Mouse (Mus musculus) hindlimb bud, embryonic 11.5 days (tissue): Measurements from ENCODE around the gene Copz1.

ENCODE experiments used
- DNase-seq: peaks from one replicate; pipeline ENCODE4 v3.0.0-alpha.2; 2012; ENCODE audit warnings: low read depth, low spot score; ENCODE audit errors: extremely low spot score

The Copz1 gene

DNA sequence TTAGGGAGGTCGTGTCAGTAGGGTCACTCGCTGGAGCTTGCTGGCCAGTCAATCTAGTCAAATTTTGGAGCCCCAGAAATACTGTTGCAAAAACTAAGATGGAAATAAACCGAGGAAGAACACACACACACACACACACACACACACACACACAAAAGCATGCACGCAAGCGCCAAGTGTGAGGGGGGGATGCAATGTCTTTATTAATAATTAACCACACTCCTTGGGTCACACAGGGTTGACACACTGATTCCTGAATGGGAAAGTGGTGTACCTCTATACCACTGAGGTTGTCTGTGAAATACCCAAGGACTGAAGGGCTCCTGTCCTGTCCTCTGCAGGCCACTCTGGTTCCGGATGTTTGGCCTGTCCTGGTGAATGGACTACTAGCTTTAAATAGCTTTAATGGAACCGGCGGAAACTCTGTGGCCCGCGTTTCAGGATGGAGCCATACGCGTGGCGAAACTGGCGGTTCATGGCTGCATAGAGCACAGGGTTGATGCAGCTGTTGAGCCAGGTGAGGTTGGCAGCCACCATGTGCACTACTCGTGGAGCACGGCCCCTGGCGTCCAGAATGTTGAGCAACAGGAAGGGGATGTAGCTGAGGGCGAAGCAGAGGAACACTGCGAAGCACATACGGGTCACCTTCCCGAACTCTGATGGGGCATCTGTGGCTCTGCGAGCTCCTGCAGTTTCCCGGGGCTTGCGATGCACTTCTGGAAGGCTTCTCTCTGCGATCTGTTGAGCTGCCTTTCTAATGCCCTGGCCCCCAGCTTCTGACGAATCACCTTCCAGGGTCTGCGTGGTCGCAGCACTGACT, 35.8 kb downstream of the Copz1 start:
- DNase-seq, result no peak

DNA sequence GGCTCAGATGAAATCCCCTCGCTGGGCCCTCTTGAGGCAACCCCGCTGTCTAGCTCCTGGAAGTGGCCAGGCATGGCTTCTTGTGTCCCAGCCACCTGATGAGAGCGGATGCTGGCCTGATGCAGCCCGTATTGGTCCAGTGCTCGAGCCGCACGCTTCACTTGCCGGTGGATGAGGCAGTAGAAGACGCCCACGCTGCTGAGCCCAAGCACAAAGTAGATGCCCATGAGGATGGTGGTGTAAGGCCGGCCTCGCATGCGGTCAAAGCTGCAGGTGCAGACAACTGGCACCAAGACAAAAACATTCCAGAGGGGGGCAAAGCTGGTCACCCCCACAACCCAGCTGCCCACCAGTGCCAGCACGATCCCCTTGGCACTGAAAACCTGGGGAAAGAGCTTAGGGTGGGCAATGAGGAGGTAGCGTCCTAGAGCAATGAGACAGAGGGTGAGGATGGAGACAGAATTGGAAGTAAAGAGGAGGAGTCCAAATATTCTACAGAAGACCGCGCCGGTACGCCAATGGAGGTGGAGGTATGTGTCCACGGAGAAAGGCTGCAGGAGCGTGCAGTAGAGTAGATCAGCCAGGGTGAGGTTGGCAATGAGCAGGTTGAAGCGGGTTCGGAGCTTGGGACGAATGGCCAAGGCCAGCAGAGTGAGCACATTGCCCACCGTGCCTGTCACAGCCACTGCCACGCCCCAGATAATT, 36.5 kb downstream of the Copz1 start:
- no peak for DNase-seq

DNA sequence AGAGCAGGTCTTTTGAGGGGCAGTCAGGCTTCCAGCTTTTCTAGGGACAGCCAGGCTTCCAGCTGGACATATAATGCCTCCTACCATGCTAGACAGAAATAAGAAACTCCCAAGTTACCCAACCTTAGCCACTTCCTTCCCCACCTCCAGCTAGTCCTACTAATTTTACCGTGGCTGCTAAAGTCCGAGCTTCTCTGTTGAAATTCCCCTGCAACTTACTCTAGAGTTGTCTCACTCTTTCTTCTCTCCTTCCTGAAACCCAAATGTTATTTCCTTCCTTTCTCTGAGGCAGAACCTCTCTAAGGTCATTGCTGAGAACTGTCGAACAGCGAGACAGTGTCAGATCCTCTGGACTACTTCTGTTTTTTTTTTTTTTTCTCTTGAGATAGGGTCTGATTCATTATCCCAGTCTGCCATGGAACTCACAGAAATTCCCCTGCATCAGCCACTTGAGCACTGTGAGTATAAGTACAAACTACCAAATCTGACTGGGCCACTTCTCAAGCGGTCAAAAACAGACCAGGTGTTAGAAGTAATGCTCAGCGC, 37.9 kb downstream of the Copz1 start, which contains the start of gene Gpr84:
Gene Gpr84, minus strand, starts transcription at position 248 of the 546 bp plus-strand sequence.
- no peak for DNase-seq

DNA sequence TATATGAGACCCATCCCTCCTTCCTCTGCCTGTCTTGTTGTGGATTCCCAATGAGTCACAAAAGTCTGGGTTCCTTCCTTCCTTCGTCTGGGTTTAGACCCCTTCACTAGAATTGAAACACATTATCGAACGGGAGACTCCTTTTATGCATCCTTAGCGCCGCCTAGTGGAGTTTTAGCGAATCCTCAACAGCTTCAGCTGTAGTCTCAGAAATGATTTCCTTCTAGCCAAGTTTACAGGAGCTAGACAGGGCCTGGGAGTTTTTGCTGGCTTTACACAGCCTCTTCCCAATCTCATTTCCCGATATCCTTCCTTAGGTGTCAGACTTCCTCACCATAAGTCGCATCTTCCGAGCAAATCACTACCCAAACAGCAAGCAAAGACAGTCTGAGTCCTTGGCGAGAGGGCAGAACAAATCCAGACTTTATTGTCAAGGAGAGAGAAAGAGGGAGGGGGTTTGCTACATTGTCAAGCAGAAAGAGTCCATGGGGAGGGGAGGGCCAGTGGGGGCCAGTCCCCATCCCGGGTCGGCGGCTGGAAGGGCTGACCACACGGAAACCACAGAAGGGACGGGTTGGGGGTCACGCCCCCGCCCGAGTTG, 41.1 kb downstream of the Copz1 start:
- DNase-seq, result no peak

DNA sequence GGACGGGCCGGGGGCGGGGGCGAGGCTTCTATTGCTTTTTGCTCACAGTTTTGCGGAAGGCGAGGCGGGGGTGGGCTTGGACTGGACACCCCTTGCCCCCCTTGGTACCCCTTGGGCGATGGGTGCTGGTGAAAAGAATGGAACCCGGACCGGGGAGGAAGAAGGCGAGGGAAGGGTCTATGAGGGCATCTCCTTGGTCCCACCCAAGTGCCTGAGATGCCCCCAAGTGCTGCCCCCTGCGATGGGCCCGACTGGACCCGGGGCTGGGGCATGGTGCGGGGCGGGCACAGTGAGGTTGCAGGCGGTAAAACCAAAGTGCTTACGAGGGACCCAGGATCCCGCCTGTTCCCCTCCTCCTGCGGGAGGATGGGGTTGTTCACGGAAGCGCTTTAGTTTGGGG, 41.7 kb downstream of the Copz1 start:
- no peak for DNase-seq

GRCm38 (mm10) chr15:103315011-103315502, 42.5 kb downstream of the Copz1 start:
- DNase-seq, result no peak

- no peak for DNase-seq
These were observed 43.7 kb downstream of the Copz1 start for GRCm38 (mm10) chr15:103315979-103316776.

GRCm38 (mm10) chr15:103317120-103317519, 44.6 kb downstream of the Copz1 start:
- no peak for DNase-seq

GRCm38 (mm10) chr15:103317731-103318130, 45.2 kb downstream of the Copz1 start:
- no peak for DNase-seq

GRCm38 (mm10) chr15:103318201-103318816, 45.8 kb downstream of the Copz1 start:
- no peak for DNase-seq

DNA sequence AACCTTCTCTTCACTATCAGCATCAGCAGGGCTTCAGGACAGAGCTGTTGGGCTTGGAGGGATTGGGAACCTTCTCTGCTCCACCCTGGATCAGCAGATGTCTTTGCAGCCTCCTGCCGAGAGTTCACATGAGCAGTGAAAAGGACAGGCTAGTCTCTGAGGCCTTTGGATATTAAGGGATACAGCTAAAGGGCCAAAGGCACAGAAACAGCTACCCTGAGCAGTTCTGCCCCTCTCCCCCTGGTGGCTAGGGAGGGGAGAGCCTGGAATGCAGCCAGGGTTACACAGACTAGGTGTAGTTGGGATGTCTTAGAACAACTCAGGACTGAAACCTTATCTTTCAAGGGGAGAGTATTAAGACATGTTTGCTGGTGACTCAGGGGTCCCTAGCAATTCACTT, 48.6 kb downstream of the Copz1 start:
- DNase-seq, result no peak

DNA sequence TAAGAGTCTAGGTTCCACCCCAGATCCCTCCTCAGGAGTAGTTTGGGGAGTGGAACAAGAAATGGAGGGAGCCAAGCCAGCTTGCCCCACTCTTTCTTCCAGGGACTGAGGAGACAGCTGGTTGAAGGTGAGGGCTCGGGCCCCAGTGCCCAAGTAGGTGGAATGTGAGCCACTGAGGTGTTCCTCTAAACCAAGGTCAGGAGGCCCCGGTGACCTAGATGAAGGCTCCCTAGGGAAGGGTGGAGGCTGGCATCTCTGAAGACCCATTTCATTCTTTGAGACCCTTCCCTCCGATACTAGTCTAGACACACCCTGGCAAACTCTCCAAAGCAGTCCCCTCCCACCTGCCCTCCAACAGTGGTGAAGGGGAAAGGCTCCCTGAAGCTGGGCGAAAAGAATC, 49.9 kb downstream of the Copz1 start:
- no peak for DNase-seq

- no peak for DNase-seq
These were observed 50.5 kb downstream of the Copz1 start for GRCm38 (mm10) chr15:103323070-103323454.

- DNase-seq, result no peak
These were observed 51.1 kb downstream of the Copz1 start for GRCm38 (mm10) chr15:103323455-103324247.

- DNase-seq, result no peak
These were observed 60.6 kb downstream of the Copz1 start for GRCm38 (mm10) chr15:103333081-103333615.

- DNase-seq, result no peak
These were observed 61.2 kb downstream of the Copz1 start for GRCm38 (mm10) chr15:103333738-103334137.

- DNase-seq, result no peak
These were observed 61.7 kb downstream of the Copz1 start for GRCm38 (mm10) chr15:103334194-103334593.

DNA sequence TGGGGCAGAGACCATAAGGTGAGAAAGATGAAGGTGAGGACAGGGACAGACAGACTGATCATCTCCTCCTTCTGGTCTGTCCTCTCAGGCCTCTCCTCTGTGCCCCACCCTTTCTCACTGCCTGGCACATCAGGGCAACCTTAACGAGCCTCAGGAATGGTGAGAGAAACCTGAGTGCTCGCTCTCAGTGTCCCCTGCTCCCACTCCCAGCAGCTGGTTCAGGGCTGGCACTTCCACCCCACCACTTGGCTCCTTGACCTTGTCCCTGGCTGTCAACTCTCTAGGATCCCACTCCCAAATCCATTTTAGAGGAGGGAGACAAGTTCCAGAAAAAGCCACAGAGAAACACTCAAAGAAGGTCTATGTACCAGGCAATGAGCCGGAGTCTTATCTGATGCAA, 62.5 kb downstream of the Copz1 start:
- DNase-seq, result no peak
